Mouse (Mus musculus) MEL (cell line): ENCODE results near the gene Lingo1.

Source experiments
- BHLHE40 ChIP-seq: IDR thresholded peaks from 2 replicates; pipeline ENCODE4 v1.6.1; 2012; ENCODE audit warnings: low read depth, mild to moderate bottlenecking, inconsistent platforms, low read length, improper control_type of control experiment, borderline replicate concordance
- CTCF ChIP-seq, 3 experiments: IDR thresholded peaks in 2 of 3; conservative IDR thresholded peaks in 1 of 3; 2 replicates each; pipeline ENCODE4 v1.5.1; 2011 to 2012; ENCODE audit warnings: low read length in 3 of 3, low read depth in 2 of 3, mild to moderate bottlenecking in 2 of 3, improper control_type of control experiment in 1 of 3, inconsistent platforms in 1 of 3, mixed read lengths in 1 of 3, moderate library complexity in 1 of 3; ENCODE audit not compliant: control insufficient read depth in 1 of 3, insufficient read depth in 1 of 3, poor library complexity in 1 of 3, severe bottlenecking in 1 of 3
- E2F4 ChIP-seq: IDR thresholded peaks from 2 replicates; pipeline ENCODE4 v1.6.1; 2011; ENCODE audit warnings: low read depth, low read length, improper control_type of control experiment, borderline replicate concordance
- MEF2A ChIP-seq: IDR thresholded peaks from 2 replicates; pipeline ENCODE4 v1.6.1; 2014; ENCODE audit warnings: low read depth, mild to moderate bottlenecking, inconsistent platforms, low read length, improper control_type of control experiment; ENCODE audit not compliant: poor library complexity, insufficient replicate concordance, severe bottlenecking; ENCODE audit errors: extremely low read depth
- MYC ChIP-seq: IDR thresholded peaks from 2 replicates; pipeline ENCODE4 v1.6.1; 2011; ENCODE audit warnings: low read depth, mild to moderate bottlenecking, low read length, improper control_type of control experiment, moderate library complexity
- NELFE ChIP-seq: IDR thresholded peaks from 2 replicates; pipeline ENCODE4 v1.6.1; 2011; ENCODE audit warnings: low read depth, low read length, improper control_type of control experiment
- POLR2A ChIP-seq, 2 experiments: IDR thresholded peaks; 2 replicates each; pipeline ENCODE4 v1.6.1; 2011 to 2012; ENCODE audit warnings: low read length in 2 of 2, mild to moderate bottlenecking in 2 of 2, control low read depth in 1 of 2, improper control_type of control experiment in 1 of 2, low read depth in 1 of 2, moderate library complexity in 1 of 2; ENCODE audit not compliant: control insufficient read depth in 1 of 2, insufficient read depth in 1 of 2, poor library complexity in 1 of 2
- TAL1 ChIP-seq: IDR thresholded peaks from 2 replicates; pipeline ENCODE4 v1.6.1; 2012; ENCODE audit warnings: mild to moderate bottlenecking, inconsistent platforms, low read length, moderate library complexity, mixed read lengths
- UBTF ChIP-seq: IDR thresholded peaks from 2 replicates; pipeline ENCODE4 v1.6.1; 2012; ENCODE audit warnings: low read depth, mild to moderate bottlenecking, inconsistent platforms, low read length, improper control_type of control experiment, moderate library complexity, borderline replicate concordance; ENCODE audit not compliant: insufficient read depth
- ZC3H11A ChIP-seq: IDR thresholded peaks from 2 replicates; pipeline ENCODE4 v1.6.1; 2012; ENCODE audit warnings: low read depth, mild to moderate bottlenecking, inconsistent platforms, low read length, improper control_type of control experiment

DNA sequence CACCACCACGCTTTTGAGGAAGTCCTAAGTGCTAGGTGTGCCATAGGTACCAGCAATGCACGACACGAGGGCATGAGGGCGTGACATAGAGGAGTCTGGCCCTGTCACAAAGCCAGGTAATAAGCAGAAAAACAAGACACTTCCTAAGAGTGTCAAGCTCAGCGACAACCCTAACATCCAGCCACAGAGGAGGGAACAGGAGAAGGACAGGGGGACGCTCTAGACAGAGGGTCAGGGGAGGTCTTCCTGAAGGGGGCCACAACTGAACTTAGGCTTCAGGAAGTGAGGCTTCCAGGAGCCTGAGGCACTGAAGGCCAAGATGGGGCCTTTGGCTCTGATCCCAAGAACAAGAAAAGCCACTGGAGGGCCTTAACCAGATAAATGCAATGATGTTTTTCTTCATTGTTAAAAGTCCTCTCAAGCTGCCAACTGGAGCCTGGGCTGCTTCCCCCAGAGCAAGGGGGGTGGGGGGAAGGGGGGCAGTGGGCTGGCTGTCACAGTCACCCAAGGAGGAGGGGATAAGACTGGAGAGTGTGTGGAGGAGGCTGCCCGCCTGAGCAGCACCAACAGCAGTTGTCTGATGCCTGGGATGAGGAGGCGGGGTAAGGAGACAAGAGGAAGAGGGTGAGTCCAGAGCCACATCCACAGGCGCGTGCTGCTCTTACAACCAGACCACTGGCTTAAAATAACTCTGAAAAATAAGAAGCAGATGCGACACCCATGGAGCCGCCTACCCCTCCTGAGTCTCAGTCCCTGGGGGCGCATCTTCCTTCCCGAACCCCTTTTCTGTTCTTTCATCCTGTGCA, 109.7 kb downstream of the Lingo1 start:
- TF ChIP-seq MEF2A (no peak), E2F4 (no peak), POLR2A (IDR thresholded peaks at IDR 0.05; ENCODE audit: control insufficient read depth in 1 of 2, insufficient read depth in 1 of 2, low read depth in 1 of 2, low read length in 2 of 2, poor library complexity in 1 of 2) (no peak), BHLHE40 (no peak), MYC (no peak), UBTF (no peak), TAL1 (no peak), CTCF (IDR thresholded peaks at IDR 0.05 in 2 of 3, conservative IDR thresholded peaks at IDR 0.05 in 1 of 3; ENCODE audit: control insufficient read depth in 1 of 3, insufficient read depth in 1 of 3, low read depth in 2 of 3, low read length in 3 of 3, poor library complexity in 1 of 3, severe bottlenecking in 1 of 3) (no peak), NELFE (no peak), ZC3H11A (no peak)
